Comparison of ENCODE assay signal across 8 mouse cellular contexts in the genomic region with DNA sequence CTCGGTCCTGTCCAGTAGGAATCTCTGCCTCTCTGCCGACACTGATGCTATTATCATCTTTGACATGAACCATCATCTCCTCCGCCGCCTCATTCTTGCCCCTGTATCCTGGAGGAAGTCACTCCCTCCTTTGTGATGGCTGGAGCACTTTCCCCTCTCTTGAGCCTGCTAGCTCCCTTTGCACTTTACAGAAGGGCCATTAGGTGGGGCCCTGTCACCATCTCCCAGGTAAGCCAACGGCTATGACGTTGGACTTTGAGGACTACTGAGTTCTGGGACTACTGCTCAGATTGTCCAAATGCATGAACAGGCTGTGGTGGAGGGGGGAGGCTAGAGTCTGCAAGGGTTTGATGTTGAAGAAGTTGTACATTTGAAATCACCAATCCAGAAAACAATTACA.
DNase-seq lines count a peak whose midpoint lies in the region; ATAC-seq and TF ChIP-seq lines count a peak whose summit lies in the region.
"Had no signal": no experiment of that assay in that cellular context is flagged by ENCODE, and none has a peak within 500 bp of the region (broad histone marks: within the 10 kb centered on the region; RNA-seq: fewer than 3 reads in every experiment).

No protein-coding gene starts in this region.

- ATAC-seq in cerebellum, adult (ENCODE audit: insufficient number of reproducible peaks, low FRiP score, low TSS enrichment): 0 out of 2 replicates have a peak, but pooled peaks have one; percentile 52
- peak; percentile 45; the same call in 1 of the 2 replicates for ATAC-seq in forebrain, postnatal 0 days
- peak; percentile 28 for ATAC-seq in inflammation-experienced regulatory T-cells, adult 6 months
- peak; percentile 38; the same call in 1 of the 2 replicates for ATAC-seq in liver, embryonic 11.5 days (replicated peaks; ENCODE audit: low FRiP score)

- peaks cover 54% of the 10 kb centered on the region for H3K36me3 ChIP-seq in E14TG2a.4 (ENCODE audit: insufficient read depth, low read length)
- H3K36me3 ChIP-seq in forebrain, postnatal 0 days (ENCODE audit: insufficient read depth): no peaks in the 10 kb centered on the region
- H3K36me3 ChIP-seq in liver, embryonic 11.5 days (ENCODE audit: control insufficient read depth, insufficient read depth, low read length): no peaks in the 10 kb centered on the region

- peak; percentile 53 for DNase-seq in 416B (ENCODE audit: low read depth)
- peak; percentile 50 for DNase-seq in forebrain, postnatal 0 days
- peak; percentile 42 for DNase-seq in liver, embryonic 11.5 days (ENCODE audit: low spot score)
- peak; percentile 36 for DNase-seq in ovary, postnatal 14 days (ENCODE audit: low spot score)

- no peaks in the 10 kb centered on the region for H3K27me3 ChIP-seq in E14TG2a.4 (ENCODE audit: insufficient read depth, low read length)
- no peaks in the 10 kb centered on the region for H3K27me3 ChIP-seq in forebrain, postnatal 0 days (ENCODE audit: insufficient read depth, low read length)
- no peaks in the 10 kb centered on the region for H3K27me3 ChIP-seq in liver, embryonic 11.5 days (replicated peaks; ENCODE audit: control insufficient read depth, insufficient read depth, low read length)
- H3K27me3 ChIP-seq: megakaryocyte, embryonic 14.5 days had no signal

- WGBS in forebrain, postnatal 0 days: 28% methylated on average over 6 of the region's 6 CpGs
- 40% methylated on average over 6 of the region's 6 CpGs for WGBS in liver, embryonic 11.5 days

- H3K4me3 ChIP-seq in E14TG2a.4 (replicated peaks; ENCODE audit: low read length): no peak overlapping the region
- H3K4me3 ChIP-seq in forebrain, postnatal 0 days (ENCODE audit: low read depth, low read length): no peak overlapping the region
- H3K4me3 ChIP-seq in liver, embryonic 11.5 days (ENCODE audit: low read depth, low read length): no peak overlapping the region
- H3K4me3 ChIP-seq: megakaryocyte, embryonic 14.5 days had no signal

- H3K4me1 ChIP-seq in E14TG2a.4 (replicated peaks; ENCODE audit: low read depth, low read length): peaks cover 64% of the 10 kb centered on the region
- no peaks in the 10 kb centered on the region; the same call in 1 of the 2 replicates for H3K4me1 ChIP-seq in forebrain, postnatal 0 days (ENCODE audit: insufficient read depth)
- H3K4me1 ChIP-seq in liver, embryonic 11.5 days (replicated peaks; ENCODE audit: control insufficient read depth, insufficient read depth, low read length): peaks cover 12% of the 10 kb centered on the region; the same call in 1 of the 2 replicates

- H3K9ac ChIP-seq in forebrain, postnatal 0 days: no peak overlapping the region
- no peak overlapping the region for H3K9ac ChIP-seq in liver, embryonic 11.5 days (ENCODE audit: low read depth, low read length)

- TF ChIP-seq CTCF in E14TG2a.4 (conservative IDR thresholded peaks at IDR 0.05; ENCODE audit: low read length): peak; percentile 55
- peak; percentile 69 for TF ChIP-seq CTCF in forebrain, postnatal 0 days (IDR thresholded peaks at IDR 0.05; ENCODE audit: low read depth)

- H3K9me3 ChIP-seq in E14TG2a.4 (ENCODE audit: low read length): no peaks in the 10 kb centered on the region
- H3K9me3 ChIP-seq in forebrain, postnatal 0 days (ENCODE audit: low read length): no peaks in the 10 kb centered on the region
- no peaks in the 10 kb centered on the region for H3K9me3 ChIP-seq in liver, embryonic 11.5 days (ENCODE audit: control insufficient read depth, low read length)
- H3K9me3 ChIP-seq: megakaryocyte, embryonic 14.5 days had no signal

- no peak overlapping the region for H3K27ac ChIP-seq in forebrain, postnatal 0 days (ENCODE audit: low read depth, low read length)
- no peak overlapping the region for H3K27ac ChIP-seq in liver, embryonic 11.5 days (ENCODE audit: low read depth, low read length)

- H3K4me2 ChIP-seq in forebrain, postnatal 0 days (ENCODE audit: low read depth): no peak overlapping the region
- H3K4me2 ChIP-seq in liver, embryonic 11.5 days: no peak overlapping the region
